Mouse (Mus musculus): ENCODE data around the gene Pdcd5. TPM values are rescaled to one million over a fixed set of nuclear protein-coding genes. Genes with fewer than 3 reads are reported as not detected.

Gene Pdcd5
- 25.6 and 48.0 TPM in 2 replicates for polyA plus RNA-seq (2012; rRNA removed; ENCODE audit: low replicate concordance)

GRCm38 (mm10) chr7:35647101-35647698 is at the start of gene Pdcd5:
Gene Pdcd5 (minus strand): TSS chr7:35647521.

Other genes with a start within 250 kb of the Pdcd5 start
- gene Slc7a9, start 198.7 kb downstream of the Pdcd5 start, polyA plus RNA-seq (2012; rRNA removed; ENCODE audit: low replicate concordance), result 0.08 TPM in 1 of 2 replicates, not detected in the other
- 0.03 TPM in 1 of 2 replicates, not detected in the other for gene Tdrd12, start 109.8 kb downstream of the Pdcd5 start, polyA plus RNA-seq (2012; rRNA removed; ENCODE audit: low replicate concordance)
- gene Nudt19, start 91.2 kb downstream of the Pdcd5 start, polyA plus RNA-seq (2012; rRNA removed; ENCODE audit: low replicate concordance), result 34.2 and 35.4 TPM in 2 replicates
- gene Rgs9bp, start 61.9 kb downstream of the Pdcd5 start, polyA plus RNA-seq (2012; rRNA removed; ENCODE audit: low replicate concordance), result 0.06 and 0.10 TPM in 2 replicates
- gene Ankrd27, start 61.3 kb downstream of the Pdcd5 start, polyA plus RNA-seq (2012; rRNA removed; ENCODE audit: low replicate concordance), result 30.6 and 44.5 TPM in 2 replicates
- 3.4 and 11.8 TPM in 2 replicates for gene Dpy19l3, start 106.9 kb upstream of the Pdcd5 start, polyA plus RNA-seq (2012; rRNA removed; ENCODE audit: low replicate concordance)
- gene Zfp507, start 155.5 kb upstream of the Pdcd5 start, polyA plus RNA-seq (2012; rRNA removed; ENCODE audit: low replicate concordance), result 5.6 and 12.8 TPM in 2 replicates